Mouse (Mus musculus) cerebellum, adult 2 months (tissue): ENCODE measurements around the gene Rps7.

ENCODE experiments used
- CTCF ChIP-seq: fragments of 200-500 bp; IDR thresholded peaks from 2 replicates; pipeline ENCODE4 v1.5.1; 2011; ENCODE audit warnings: low read depth, mild to moderate bottlenecking, control low read depth, low read length, moderate library complexity, borderline replicate concordance; ENCODE audit not compliant: insufficient read depth
- POLR2A ChIP-seq: fragments of 200-500 bp; IDR thresholded peaks from 2 replicates; pipeline ENCODE4 v1.6.1; 2011; ENCODE audit warnings: low read length, control low read depth, borderline replicate concordance; ENCODE audit not compliant: insufficient read depth

- TF ChIP-seq POLR2A (no peak), CTCF (no peak)
Measured at GRCm38 (mm10) chr12:28684674-28685073, 48.9 kb upstream of the Rps7 start.
